Mouse (Mus musculus): ENCODE results near the gene Sgo2b. TPM values are rescaled to one million over a fixed set of nuclear protein-coding genes. Genes with fewer than 3 reads are reported as not detected.

Sgo2b gene
- polyA plus RNA-seq, 1 experiment from 2014 or later: 0.14 TPM

- no peak overlapping the region for H3K9ac ChIP-seq (replicated peaks; ENCODE audit: low read length)
- WGBS: 79% methylated on average over 2 of the region's 2 CpGs
- no peaks in the 10 kb centered on the region for H3K4me1 ChIP-seq (ENCODE audit: control insufficient read depth, insufficient read depth, low read length)
- H3K9me3 ChIP-seq (replicated peaks; ENCODE audit: control insufficient read depth, low read length): no peaks in the 10 kb centered on the region
- ATAC-seq (replicated peaks; ENCODE audit: insufficient number of reproducible peaks, low FRiP score, low TSS enrichment, low read depth): no peak
- H3K4me3 ChIP-seq (ENCODE audit: low read depth, low read length): no peak overlapping the region
- H3K4me2 ChIP-seq (ENCODE audit: low read depth, low read length): no peak overlapping the region
- no peak overlapping the region for H3K27ac ChIP-seq (replicated peaks; ENCODE audit: low read depth, low read length)
- DNase-seq (ENCODE audit: low spot score): no peak
- H3K27me3 ChIP-seq (ENCODE audit: control insufficient read depth, insufficient read depth, low read length): no peaks in the 10 kb centered on the region
- no peaks in the 10 kb centered on the region for H3K36me3 ChIP-seq (replicated peaks; ENCODE audit: control insufficient read depth, insufficient read depth, low read depth, low read length)
Measured at GRCm38 (mm10) chr8:63895096-63895495, 57.0 kb downstream of the Sgo2b start.

DNA sequence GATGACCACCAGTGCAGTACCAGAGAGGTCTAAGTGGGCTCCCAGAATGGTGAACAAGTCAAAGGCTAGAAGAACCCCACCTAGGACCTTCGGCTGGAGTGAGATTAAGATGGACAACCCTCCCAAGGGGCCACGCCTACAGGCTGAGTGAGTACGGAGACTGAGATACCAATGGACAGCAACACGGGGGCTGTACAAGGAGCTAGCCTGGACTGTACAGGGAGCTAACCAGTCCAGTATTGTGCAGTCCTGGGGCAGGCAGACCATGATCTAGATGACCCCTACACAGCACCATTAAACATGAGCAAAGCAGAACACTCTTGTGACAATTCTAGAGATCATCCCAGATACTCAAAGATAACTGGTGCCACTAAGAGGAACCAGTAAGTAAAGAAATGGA lies 73.7 kb downstream of the Sgo2b start:
- ATAC-seq (replicated peaks; ENCODE audit: insufficient number of reproducible peaks, low FRiP score, low TSS enrichment, low read depth) (0 out of 2 replicates have a peak, but pooled peaks have one; percentile 67), DNase-seq (ENCODE audit: low spot score) (no peak)
- no peak overlapping the region for H3K9ac ChIP-seq (replicated peaks; ENCODE audit: low read length)
- no peaks in the 10 kb centered on the region for H3K9me3 ChIP-seq (replicated peaks; ENCODE audit: control insufficient read depth, low read length)
- H3K4me3 ChIP-seq (ENCODE audit: low read depth, low read length): no peak overlapping the region
- H3K27me3 ChIP-seq (ENCODE audit: control insufficient read depth, insufficient read depth, low read length): no peaks in the 10 kb centered on the region
- no peaks in the 10 kb centered on the region for H3K4me1 ChIP-seq (ENCODE audit: control insufficient read depth, insufficient read depth, low read length)
- no peak overlapping the region for H3K27ac ChIP-seq (replicated peaks; ENCODE audit: low read depth, low read length)
- no peaks in the 10 kb centered on the region for H3K36me3 ChIP-seq (replicated peaks; ENCODE audit: control insufficient read depth, insufficient read depth, low read depth, low read length)
- H3K4me2 ChIP-seq (ENCODE audit: low read depth, low read length): no peak overlapping the region
- WGBS: 85% methylated on average over 4 of the region's 4 CpGs

- no peak overlapping the region for H3K27ac ChIP-seq (replicated peaks; ENCODE audit: low read depth, low read length)
- no peak for ATAC-seq (replicated peaks; ENCODE audit: insufficient number of reproducible peaks, low FRiP score, low TSS enrichment, low read depth)
- H3K4me1 ChIP-seq (ENCODE audit: control insufficient read depth, insufficient read depth, low read length): no peaks in the 10 kb centered on the region
- H3K4me2 ChIP-seq (ENCODE audit: low read depth, low read length): no peak overlapping the region
- whole genome bisulfite sequencing: 20% methylated on average over 6 of the region's 6 CpGs
- no peak overlapping the region for H3K4me3 ChIP-seq (ENCODE audit: low read depth, low read length)
- peak; percentile 84 for DNase-seq (ENCODE audit: low spot score)
- H3K9me3 ChIP-seq (replicated peaks; ENCODE audit: control insufficient read depth, low read length): no peaks in the 10 kb centered on the region
- H3K36me3 ChIP-seq (replicated peaks; ENCODE audit: control insufficient read depth, insufficient read depth, low read depth, low read length): no peaks in the 10 kb centered on the region
- no peaks in the 10 kb centered on the region for H3K27me3 ChIP-seq (ENCODE audit: control insufficient read depth, insufficient read depth, low read length)
- H3K9ac ChIP-seq (replicated peaks; ENCODE audit: low read length): no peak overlapping the region
Measured at GRCm38 (mm10) chr8:63877393-63877792, 74.7 kb downstream of the Sgo2b start.

DNA sequence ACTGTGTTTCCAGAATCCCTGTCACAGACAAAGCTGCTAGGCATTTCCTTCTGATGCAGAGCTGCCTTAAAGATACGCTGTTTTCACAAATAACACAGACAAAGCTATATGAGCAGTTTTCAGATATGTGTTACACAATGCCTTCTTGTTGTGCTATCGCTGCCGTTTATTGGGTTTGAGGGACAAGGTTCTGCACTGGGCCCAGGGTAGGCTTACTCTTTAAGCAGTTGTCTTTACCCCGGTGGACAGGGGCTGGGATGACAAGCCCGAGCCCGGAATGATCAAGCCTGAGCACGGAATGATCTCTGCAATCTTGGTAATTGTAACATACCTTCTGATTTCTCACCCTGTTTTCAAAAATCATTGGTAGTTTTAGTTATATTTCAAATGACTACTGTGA lies 75.1 kb downstream of the Sgo2b start:
- Histone ChIP-seq H3K27ac (replicated peaks; ENCODE audit: low read depth, low read length) (no peak overlapping the region), H3K9ac (replicated peaks; ENCODE audit: low read length) (no peak overlapping the region), H3K4me2 (ENCODE audit: low read depth, low read length) (no peak overlapping the region), H3K9me3 (replicated peaks; ENCODE audit: control insufficient read depth, low read length) (no peaks in the 10 kb centered on the region), H3K4me3 (ENCODE audit: low read depth, low read length) (no peak overlapping the region), H3K36me3 (replicated peaks; ENCODE audit: control insufficient read depth, insufficient read depth, low read depth, low read length) (no peaks in the 10 kb centered on the region), H3K27me3 (ENCODE audit: control insufficient read depth, insufficient read depth, low read length) (no peaks in the 10 kb centered on the region), H3K4me1 (ENCODE audit: control insufficient read depth, insufficient read depth, low read length) (no peaks in the 10 kb centered on the region)
- WGBS: 90% methylated on average over 7 of the region's 7 CpGs
- DNase-seq (ENCODE audit: low spot score) (no peak), ATAC-seq (replicated peaks; ENCODE audit: insufficient number of reproducible peaks, low FRiP score, low TSS enrichment, low read depth) (0 out of 2 replicates have a peak, but pooled peaks have one; percentile 53)
